Mouse (Mus musculus): ENCODE data around the gene Gm10309.

DNA sequence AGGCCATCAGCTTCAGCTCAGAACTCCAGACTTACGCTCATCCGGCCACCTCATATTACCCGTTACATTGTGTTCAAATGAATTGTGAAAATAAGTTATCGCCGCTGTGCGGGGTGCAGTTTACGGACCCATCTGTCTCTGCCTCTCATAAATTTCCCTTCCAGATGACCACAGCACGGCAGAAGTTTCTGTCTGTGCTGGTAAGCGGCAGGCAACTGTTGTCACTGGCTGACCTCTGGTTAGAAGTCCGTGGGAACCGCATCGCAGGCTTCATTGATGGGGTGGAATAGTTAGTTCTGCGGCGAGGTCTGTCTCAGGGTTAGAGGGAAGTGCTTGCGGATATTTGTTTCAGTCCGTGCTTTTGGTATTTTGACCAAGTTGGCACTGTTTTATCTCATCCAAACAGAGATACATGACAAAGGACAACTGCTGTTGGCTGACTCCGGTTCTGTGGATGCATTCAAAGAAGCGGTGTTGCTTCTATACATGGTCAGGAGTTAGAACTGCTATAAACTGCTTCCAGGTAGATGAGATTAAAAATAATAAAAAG lies 34.9 kb upstream of the Gm10309 start:
- TF ChIP-seq EP300 (IDR thresholded peaks at IDR 0.05; ENCODE audit: low read depth): no peak
- TF ChIP-seq CTCF (IDR thresholded peaks at IDR 0.05; ENCODE audit: low read depth): no peak
